Mouse (Mus musculus) common myeloid progenitor, adult 5-6 weeks (primary cell): ENCODE data around the gene Cdc20b. TPM values are rescaled to one million over a fixed set of nuclear protein-coding genes. Genes with fewer than 3 reads are reported as not detected.
A peak's percentile ranks its signal among the peaks of the same experiment; 100 is the strongest.

ENCODE experiments used
- ATAC-seq: replicated peaks from 2 replicates; pipeline ENCODE4 v1.8.0; 2016; ENCODE audit warnings: low read depth, mild to moderate bottlenecking, moderate TSS enrichment, inconsistent platforms; ENCODE audit not compliant: poor library complexity, severe bottlenecking
- total RNA-seq: library from RNA; stranded (forward); fragments of 200-1000, 187-1606 nt; gene quantifications from 2 replicates; pipeline ENCODE4 v1.2.3, GENCODE M21; 2017

Gene Cdc20b
- total RNA-seq, 1 experiment from 2014 or later, result not detected

- peak; percentile 58 for ATAC-seq
Observed at GRCm38 (mm10) chr13:113023274-113024143, 11.4 kb upstream of the Cdc20b start.

DNA sequence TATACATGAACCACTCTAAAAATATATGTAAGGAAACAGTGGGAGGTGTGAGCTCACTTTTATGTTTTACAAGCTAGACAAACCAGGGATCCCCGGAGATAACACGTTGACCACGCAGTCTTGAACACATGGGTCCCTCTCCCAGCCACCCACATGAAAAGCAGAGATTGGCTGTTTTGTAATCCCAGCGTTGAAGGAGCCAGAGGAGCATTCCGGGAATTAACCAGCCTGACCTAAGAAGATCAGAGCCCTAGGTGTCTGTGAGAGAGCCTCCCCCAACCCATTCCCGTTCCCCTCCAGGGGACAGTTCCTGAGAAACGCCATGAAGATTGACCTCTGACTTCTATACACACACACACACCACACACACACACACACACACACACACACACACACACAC is 3.6 kb upstream of the Cdc20b start:
- ATAC-seq, result no peak

DNA sequence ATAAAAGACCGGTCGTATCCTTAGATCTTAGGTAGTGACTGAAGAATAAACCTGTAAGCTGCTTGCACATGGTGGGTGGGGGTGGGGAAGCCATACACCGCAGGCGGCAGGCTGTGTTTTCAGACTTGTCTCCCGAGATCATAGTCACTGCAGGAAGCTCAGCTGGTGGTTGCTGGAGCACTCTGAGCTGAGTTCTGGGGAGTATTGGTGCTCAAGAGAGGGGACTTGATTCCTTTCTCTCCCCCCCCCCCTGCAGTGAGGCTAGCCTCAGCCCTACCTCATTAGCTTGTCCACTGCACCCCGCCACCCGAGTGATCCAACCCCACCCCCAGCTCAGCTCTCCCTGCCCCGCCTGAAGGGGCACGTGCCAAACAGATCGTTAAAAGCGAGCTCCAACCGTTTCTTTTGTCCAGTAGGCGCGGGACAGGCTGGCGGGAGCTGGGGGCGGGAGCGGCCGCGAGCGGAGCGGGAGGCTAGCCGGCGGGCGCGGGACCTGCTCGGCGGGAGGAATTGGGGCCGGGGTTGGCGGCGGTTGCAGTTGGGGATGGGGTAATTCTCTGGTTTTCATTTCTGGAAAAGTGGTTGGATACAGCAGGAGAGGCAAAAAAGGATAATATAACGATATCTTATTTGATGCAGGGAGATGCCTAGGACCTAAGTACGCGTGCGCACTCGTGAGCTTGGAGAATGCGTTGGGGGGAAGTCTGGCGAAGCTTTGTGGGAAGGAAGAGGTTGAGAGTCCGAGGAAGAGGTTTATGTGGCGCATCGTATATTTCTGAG is 2.9 kb upstream of the Cdc20b start:
- no peak for ATAC-seq

DNA sequence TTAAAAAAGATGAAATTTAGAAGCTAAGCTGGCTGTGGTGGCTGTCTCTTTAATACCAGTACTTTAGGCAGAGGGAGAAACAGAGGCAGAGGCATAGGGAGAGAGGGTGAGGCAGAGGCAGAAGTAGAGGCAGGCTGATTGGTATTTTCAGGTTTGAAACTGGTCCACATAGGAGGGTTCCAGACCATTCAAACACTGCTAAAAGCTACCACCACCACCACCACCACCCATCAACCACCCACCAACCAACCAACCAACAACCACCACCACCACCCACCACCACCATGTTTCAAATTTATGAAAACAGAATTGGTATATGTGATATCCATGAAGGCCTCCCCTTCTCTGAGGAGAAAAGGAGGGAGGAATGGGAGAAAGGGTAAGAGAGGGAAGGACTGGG is 2.1 kb upstream of the Cdc20b start:
- ATAC-seq, result no peak

GRCm38 (mm10) chr13:113034271-113034886 is 532 bp upstream of the Cdc20b start:
- no peak for ATAC-seq

DNA sequence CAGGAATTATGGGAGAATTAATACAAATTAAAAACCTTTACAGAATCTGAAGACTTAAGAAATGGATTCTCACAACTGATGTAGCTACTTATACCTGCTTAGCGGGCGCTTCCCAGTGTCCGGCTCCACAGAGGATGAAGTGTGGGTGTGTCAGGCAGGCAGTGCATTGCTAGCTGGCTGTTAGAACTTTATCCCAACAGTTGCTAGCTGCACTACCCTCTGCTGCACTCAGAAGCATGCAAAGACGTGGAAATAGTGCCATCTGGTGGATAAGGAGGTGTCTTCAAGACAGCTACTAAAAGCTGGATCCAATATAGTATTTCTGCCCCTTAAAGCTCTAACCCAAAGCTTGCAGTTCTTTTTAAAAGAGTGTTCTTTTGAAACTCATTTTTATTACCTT is 941 bp downstream of the Cdc20b start:
- ATAC-seq, result peak; percentile 75

DNA sequence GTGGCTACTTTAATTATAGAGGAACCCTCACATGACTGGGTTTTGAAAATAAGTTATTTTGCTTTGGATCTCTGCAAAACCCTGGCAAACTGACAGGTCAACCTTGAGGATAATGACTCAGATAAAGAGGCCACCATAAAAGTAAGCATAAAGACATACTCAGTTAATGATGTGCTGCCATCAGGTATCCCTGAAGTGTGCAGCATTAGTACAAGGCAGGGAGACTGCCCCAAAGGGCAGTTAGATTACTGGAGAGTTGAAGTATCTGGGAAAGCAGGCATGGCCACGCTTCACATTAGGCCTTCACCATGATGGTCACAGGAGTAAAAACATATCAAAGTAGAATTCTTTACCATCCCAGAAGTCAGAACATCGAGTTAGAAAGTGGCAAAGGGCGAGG is 10.0 kb downstream of the Cdc20b start:
- no peak for ATAC-seq

DNA sequence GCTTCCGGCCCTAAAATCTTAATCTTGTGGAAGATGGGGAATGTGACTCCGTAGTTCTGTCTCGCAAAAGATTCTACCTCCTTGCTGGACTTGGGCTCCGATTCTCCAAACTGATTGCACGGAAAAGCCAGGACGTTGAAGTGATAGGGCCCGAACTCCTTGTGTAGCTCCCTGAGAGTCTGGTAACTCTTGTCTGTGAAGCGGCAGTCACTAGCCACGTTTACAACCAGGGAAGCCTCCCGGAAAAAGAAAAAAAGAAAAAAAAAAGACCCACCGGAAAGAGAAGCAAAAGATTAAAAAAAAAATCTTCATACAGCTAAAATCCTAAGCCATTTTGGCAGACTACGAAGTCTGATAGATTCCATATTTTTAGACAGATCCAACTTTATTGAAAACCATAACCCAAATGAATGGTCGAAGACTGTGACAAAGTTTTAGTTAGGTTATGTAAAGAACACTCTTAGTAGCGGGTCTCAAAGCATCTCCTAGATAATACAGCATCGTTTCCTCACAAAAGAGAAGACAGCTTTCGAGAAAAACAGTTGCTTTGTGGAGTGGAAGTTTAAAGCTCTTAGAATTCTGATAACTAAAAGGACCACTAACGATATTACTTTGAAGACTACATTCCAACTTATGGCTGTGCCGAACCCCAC is 10.7 kb downstream of the Cdc20b start:
- no peak for ATAC-seq

DNA sequence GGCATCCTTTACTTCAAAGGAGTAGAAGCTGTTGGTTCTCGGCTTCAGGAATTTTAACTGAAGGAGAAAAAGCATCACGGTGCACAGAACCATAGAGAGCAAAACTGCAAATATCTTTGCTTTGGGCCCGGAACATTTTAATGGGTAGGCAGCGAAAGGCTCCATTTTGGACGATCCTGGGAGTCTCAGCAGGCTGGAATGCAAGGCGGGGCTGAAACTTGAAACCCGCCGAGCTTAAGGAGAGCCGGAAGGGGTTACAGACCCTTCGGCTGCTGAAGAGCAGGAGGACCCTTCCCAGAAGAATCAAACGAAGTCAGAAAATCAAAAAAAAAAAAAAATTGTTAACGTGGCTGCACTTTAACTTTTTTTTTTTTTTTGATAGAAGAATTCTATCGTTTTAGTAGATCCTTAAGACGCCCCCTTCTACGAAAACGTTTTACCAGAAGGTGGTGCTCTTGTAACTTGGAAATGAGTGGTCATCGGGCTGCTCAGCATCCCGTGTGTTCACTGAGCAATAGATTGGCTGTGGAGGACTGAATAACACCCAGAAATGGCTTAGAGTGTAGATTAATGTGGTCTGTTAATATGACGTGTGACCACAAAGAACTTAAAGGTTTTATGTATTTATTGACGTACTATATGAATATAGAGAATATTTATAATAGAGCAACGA is 11.4 kb downstream of the Cdc20b start, which contains the start of gene Gpx8:
Gene Gpx8, minus strand, starts transcription at position 200 of the 673 bp plus-strand sequence.
- peak; percentile 82 for ATAC-seq

- no peak for ATAC-seq
Observed at GRCm38 (mm10) chr13:113047018-113047417, 12.1 kb downstream of the Cdc20b start.

DNA sequence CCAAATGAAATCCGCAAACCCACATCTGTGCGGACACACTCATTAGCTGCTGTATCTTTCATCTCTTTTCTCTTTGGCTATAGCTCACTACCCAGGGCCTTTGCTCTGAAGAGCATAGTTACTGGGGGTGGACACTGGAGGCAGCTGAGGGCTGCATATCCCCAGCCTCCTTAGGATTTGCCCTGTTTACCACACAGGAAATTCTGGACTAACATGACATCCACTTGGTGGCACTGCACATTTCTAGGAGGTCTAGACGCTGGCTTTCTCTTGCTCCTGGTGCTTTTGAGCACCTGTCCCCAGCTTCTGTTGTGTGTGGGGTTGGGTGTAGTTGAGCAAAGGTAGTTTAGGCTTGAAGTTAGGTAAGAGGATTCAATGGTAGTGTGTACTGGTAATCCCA is 12.7 kb downstream of the Cdc20b start:
- no peak for ATAC-seq

GRCm38 (mm10) chr13:113054230-113054629 is 19.3 kb downstream of the Cdc20b start:
- peak; percentile 85 for ATAC-seq

GRCm38 (mm10) chr13:113055826-113056225 is 20.9 kb downstream of the Cdc20b start:
- ATAC-seq, result no peak

DNA sequence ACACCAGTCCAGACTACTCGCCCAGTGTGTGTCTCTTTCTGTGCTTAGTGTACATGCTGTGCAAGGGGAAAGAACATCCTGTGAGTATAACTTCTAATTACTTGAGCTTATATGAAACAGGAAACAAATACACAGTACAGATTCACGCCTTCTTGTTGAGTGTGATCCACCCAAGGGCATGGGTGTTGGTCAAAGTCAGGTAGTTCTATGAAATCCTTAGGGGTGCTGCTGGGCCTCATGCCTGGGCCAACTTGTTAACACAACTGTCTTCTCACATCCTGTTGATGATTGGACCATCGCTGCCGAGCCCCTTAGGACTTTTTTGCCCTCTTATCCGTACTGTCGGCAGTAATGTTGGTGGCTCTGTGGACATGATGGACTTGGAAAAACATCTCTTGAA is 26.8 kb downstream of the Cdc20b start:
- no peak for ATAC-seq

DNA sequence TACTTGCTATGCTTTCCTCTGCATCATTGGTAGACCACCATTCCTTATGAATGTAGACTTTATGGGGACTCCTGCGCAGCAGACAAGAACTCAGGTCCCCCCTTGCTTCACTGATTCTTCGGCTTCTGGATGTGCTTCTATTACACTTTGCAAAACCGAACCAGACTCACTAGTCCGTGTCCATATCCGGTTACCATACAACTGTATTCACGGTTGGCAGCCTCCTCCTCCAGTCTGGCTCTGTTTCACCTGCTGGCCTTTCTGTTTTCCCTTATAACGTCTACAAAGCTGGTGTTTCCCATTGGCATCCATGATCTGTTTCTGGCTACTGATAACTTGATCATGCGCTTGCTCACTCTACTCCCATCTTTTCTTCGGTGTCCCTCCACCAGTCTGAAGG is 29.6 kb downstream of the Cdc20b start:
- no peak for ATAC-seq

DNA sequence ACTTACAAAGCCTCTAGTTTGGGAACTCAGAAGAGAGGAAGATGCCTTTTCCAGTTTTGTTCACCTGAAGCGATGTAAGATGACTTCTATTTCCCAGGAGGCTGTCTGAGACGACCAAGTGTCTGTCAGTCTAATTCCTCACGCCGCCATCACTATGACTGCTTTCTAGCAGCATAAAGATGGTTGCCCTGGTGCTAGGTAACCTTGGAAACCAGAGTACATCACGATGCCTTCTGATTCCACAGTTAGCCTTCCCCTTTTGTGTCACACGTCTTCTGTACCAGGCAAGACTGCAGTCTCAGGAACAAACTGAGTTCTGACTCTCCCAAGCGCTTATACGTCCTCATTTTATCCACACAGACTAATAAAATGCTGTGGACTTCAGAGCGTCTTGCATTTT is 44.1 kb downstream of the Cdc20b start:
- ATAC-seq, result no peak

GRCm38 (mm10) chr13:113082101-113082500 is 47.2 kb downstream of the Cdc20b start:
- ATAC-seq, result no peak

DNA sequence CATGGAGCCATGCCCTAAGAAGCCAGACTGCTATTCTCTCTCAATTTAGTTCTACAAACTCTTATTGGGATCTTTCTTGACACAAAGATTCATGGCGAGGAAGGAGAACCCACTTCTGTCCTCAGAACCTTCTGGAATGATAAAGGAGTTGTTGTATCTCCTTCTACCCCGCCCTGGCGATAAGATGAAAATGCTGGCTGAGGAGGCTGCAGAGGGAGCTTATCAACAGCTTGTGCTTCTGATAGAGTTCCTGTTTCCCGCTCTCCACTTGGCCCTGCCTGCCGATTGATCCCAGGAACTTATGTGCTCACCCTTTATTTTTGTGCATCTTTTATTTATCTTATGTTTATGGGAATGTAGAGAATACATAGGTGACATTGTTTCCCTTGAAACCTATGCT is 49.8 kb downstream of the Cdc20b start:
- no peak for ATAC-seq

GRCm38 (mm10) chr13:113087226-113088017 is 52.5 kb downstream of the Cdc20b start:
- ATAC-seq, result 0 out of 2 replicates have a peak, but pooled peaks have one; percentile 45
